Mouse (Mus musculus) retina, embryonic 14.5 days (tissue): ENCODE data around the gene Maml1.

Source experiments
- DNase-seq: peaks from one replicate; pipeline ENCODE4 v3.0.0-alpha.2; 2015; ENCODE audit warnings: low spot score

Maml1 gene

GRCm38 (mm10) chr11:50219833-50220232 is 72.3 kb downstream of the Maml1 start:
- DNase-seq = no peak

GRCm38 (mm10) chr11:50217811-50218210 is 74.3 kb downstream of the Maml1 start:
- no peak for DNase-seq

- DNase-seq = no peak
Measured at GRCm38 (mm10) chr11:50216724-50217366, 75.3 kb downstream of the Maml1 start.

- no peak for DNase-seq
Measured at GRCm38 (mm10) chr11:50215633-50216032, 76.5 kb downstream of the Maml1 start.

- DNase-seq = no peak
Measured at GRCm38 (mm10) chr11:50214631-50215030, 77.5 kb downstream of the Maml1 start.

GRCm38 (mm10) chr11:50212848-50213758 is 79.0 kb downstream of the Maml1 start:
- DNase-seq = no peak

GRCm38 (mm10) chr11:50212060-50212739 is 79.9 kb downstream of the Maml1 start:
- DNase-seq = no peak

- no peak for DNase-seq
Measured at GRCm38 (mm10) chr11:50211322-50212059, 80.6 kb downstream of the Maml1 start.

- peak; percentile 86 for DNase-seq
Measured at GRCm38 (mm10) chr11:50210505-50211151, 81.5 kb downstream of the Maml1 start, which contains the start of the genes Sqstm1 and Mgat4b. Gene Sqstm1, minus strand, starts transcription at chr11:50210827. Gene Mgat4b, plus strand, starts transcription at chr11:50210890.

- DNase-seq = peak; percentile 93
Measured at GRCm38 (mm10) chr11:50210101-50210504, 82.0 kb downstream of the Maml1 start.

GRCm38 (mm10) chr11:50208039-50208438 is 84.1 kb downstream of the Maml1 start:
- DNase-seq = no peak

GRCm38 (mm10) chr11:50207344-50207743 is 84.8 kb downstream of the Maml1 start:
- no peak for DNase-seq

GRCm38 (mm10) chr11:50206037-50206436 is 86.1 kb downstream of the Maml1 start:
- DNase-seq = no peak
